Mouse (Mus musculus): ENCODE data around the gene Mga.

Mga gene

DNA sequence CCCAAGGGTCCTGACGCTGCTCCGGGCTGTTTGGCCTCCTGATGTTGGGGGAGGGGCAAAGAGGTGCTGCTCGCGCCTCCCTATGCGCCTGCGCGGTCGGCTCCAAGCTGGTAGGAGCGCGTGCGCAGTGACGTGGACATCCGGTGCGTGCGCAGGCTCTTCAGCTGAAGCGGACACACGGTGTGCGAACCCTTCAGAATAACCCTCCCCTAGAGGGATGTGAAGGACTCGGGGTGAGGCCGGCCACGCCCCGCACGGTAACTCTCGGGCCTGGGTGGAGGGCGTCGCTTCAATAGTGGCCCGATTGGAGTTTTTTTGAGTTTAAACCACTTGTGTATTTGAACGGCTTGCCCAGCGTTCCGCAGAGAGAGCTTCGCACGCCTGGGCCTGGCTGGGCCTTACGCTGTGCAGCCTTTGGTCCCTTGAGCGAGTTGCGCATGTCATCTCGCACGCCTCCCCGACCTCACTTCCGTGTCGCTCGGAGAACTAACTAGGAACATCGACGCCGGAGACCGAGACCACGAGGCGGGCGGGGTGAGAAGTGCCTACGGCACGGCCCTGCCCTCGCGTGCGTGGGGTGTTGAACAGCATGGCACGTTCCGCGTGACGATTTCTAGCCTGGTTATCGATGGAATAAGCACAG lies at the start of gene Mga:
Gene Mga, plus strand, starts transcription at position 139 of the 643 bp plus-strand sequence.
- DNase-seq (ENCODE audit: low spot score): peak; percentile 99

DNA sequence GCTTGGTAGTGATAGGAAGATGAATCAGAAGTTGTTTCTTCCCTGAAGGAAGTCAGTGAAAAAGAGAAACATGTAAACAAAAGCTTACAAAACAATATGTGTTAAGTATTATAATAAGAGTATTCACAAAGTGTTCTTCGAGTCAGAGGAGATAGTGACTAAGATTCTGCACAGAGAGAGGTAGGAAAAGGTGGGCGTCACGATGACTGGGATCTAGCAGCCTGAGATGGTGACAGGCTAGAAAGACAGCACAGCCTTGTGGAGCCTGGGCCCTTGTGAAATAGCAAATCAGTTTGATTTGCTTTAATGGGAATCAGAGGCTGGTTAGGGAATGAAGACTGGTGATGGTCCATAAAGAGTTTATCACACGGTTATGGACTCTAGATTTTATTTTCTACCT lies 43.2 kb upstream of the Mga start:
- no peak for DNase-seq (ENCODE audit: low spot score)

DNA sequence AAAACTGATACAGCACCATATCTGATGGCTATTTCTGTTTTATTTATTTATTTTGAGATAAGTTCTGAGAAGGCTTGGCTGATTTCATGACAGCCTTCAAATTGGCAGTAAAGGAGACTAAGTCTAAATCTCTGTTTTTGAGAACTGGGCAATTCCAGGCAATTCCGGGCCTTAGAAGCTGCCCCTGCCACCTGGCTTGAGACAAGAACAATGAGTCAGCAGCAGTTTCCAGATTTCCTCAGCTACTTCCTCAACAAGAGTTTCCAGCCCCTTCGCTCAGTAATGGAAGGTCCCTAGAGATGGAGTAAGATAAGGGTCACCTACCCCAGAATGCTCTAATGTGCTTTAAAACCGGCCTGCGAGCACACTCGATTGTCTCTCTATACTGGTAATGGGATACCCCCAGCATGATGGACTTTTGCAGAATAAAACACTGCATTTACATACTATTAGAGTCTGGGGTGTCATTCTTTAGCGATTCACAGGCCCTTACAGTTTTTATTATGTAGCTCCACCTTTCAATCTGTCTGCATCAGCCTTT lies 41.6 kb upstream of the Mga start:
- DNase-seq (ENCODE audit: low spot score): no peak

DNA sequence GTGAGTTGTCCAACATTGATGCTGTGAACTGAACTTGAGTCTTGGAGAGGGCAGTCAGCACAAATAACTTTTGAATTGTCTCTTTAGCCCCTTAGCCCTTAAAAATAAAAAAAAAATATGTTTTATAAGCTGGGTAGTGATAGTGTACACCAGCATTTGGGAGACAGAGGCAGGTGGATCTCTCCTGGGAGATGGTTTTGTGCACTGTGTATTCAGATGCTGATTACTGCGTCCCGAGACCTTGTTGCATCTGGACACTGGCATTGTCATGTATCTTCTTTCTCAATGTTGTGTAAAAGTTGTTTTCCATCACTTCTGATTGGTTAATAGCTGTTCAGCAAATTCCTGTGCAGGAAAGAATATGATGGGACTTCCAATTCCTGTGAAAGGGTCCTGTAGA lies 39.7 kb upstream of the Mga start:
- no peak for DNase-seq (ENCODE audit: low spot score)

DNA sequence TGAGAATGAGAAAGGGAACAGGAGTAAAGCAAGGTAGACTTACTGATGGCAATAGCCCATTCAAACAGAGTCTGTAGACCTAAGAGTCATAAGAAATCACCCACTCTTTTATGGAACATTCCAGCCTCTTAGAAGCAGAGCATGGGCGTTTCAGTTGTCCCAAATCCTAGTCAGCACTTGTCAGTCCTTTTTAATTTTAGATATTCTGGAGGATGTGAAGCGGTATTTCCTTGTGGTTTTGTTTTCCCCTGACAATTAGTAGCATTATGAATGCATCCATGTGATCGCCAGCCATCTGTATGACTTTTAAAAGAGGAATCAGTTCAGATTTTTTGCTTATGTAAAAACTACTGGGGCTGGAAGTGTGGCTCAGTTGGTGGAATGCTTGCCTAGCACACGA lies 32.5 kb upstream of the Mga start:
- DNase-seq (ENCODE audit: low spot score): no peak

DNA sequence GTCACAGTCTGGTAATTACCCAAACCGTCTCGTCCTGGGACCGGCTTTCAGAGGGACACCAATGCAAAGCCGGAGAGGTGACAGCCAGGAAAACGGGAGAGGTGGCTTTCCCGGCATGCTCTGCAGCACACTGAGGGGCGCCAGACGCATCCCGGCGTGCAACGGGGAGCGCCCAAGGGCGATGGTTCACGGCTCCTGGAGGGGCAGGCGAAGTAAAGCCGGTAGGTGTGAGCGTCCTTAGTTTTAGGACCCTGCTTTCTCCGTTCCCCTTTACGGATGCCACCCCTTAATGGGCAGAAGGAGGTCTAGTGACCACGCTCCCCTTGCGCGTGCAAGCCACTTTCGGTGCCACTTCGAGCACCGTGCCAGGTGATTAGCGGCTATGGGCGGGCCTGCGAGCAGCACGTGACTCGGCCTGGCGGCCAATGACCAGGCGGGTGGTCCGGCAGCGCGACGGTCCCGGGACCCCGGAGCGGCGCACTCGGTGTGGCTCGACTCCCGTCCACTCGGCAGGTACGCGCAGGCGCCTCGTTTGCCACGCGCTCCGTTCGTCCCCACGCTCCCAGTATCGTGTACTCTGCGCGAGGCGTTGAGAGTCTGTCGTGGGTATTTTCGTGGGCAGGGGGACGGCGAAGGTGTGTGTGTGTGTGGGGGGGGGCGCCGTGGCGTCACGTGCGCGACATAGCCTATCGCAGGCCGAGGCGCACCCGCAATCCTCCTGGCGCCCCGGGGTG lies 24.5 kb upstream of the Mga start:
- DNase-seq (ENCODE audit: low spot score): no peak

DNA sequence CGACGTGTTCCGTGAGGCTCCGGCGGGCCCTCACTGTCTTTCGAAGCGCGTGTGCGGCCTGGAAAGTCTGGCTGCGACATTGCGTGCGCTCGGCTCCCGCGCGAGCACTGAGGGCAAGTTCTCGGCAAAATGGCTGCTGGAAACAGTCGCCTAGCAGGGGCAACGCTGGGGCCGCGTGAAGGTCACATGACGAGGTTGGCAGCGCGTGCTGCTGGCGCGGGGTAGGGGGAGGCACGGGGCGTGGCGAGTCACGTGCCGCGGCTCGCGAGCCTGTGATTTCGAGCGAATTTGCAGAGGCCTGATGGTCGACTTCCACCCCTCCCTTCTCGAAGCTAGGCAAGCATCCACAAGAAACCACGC lies 23.9 kb upstream of the Mga start:
- DNase-seq (ENCODE audit: low spot score): no peak

DNA sequence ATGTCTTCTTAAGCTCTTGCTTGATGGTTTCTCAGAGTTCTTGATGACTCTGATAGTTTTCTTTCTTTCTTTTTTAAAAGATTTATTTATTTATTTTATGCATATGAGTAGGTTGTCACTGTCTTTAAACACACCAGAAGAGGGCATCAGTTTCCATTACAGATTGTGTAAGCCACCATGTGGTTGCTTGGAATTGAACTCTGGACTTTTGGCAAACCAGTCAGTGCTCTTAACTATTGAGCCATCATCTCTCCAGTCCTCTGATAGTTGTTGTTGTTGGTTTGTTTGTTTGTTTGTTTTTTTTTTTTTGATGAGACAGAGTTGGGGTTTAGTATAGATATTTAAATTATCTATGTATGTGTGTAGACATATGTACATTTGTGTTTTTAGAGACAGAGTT lies 21.0 kb upstream of the Mga start:
- DNase-seq (ENCODE audit: low spot score): no peak

DNA sequence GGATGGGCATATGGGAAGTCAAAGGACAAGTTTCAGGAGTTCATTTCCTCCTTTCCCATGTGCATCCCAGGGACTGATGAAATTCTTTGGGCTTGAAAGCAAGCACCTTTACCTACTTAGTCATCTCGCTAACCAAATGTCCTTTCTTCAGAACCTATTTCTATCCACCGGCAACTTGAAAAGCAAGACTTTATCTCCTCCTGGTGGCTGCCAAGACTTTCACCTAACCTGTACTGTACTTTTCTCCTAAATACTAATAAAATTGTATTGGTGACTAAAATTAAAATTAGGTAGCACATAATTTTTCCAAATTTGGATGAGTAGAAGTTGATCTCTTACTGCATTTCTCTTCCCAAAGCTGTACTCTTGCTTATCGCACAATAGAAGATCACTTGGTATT lies 9.8 kb upstream of the Mga start:
- DNase-seq (ENCODE audit: low spot score): no peak

DNA sequence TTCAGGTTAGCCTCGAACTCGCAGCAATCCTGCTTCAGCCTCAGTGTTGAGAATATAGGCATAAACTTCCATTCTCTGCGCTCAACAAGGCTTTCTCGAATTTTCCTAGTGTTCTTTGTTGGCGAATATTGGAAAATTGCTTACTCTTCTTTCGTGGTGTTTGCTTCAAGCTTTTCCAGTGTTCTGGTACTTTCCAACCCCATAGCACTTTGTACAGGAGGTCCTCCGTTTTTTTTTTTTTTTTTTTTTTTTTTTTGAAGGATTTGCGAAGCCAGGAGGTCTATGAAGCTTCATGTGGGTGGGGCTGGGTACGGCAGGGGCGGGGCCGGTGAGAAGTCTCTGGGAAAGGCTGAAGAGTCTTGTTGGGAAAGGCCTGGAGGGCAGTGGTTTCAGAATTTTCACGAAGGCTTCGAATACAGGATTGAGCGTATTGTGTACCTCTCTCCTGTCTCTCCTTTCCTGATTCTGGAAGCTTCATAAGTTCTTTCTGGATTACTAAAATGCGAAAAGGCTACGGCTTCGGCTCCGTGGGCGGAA lies 407 bp upstream of the Mga start:
- DNase-seq (ENCODE audit: low spot score): peak; percentile 17

DNA sequence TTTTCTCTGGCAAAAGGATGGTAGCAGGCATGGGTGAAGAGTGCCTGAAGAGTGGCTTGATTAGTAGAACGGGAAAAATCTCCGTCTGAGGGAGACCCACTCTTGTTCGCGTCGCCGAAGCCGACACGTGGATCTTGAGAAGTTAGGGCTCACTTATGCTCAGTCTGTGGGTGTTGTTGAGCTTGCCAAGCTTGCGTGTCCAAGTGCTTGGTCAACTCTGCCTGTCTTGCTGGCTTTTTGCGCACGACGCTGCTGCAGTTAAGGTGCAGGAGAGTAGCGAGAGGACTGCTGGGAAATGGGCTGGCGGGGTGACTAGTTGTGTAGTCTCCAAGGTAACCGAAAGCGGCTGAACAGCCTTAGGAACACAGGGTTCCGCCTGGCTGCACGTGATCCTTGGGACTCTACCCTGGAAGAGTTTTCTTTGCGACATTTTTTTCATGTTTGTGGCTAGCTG lies 1.1 kb downstream of the Mga start:
- DNase-seq (ENCODE audit: low spot score): peak; percentile 80

DNA sequence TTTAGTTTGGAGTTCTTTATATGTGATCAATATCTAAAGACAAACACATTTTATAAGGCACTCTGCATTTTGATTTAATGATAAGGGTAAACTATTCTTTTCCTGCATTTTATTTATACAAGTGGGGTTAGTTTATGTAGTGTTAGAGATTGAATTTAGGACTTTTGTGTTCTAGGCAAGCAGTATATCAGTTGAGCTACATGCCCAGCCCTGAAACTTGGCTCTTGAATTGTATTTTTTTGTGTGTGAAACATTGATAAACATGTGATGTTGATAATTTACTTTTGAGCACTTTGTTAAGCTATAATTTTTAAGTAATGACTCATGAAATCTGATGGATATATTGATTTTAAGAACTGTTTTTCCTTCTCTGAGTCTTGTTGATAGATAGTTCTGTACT lies 19.0 kb downstream of the Mga start:
- no peak for DNase-seq (ENCODE audit: low spot score)

DNA sequence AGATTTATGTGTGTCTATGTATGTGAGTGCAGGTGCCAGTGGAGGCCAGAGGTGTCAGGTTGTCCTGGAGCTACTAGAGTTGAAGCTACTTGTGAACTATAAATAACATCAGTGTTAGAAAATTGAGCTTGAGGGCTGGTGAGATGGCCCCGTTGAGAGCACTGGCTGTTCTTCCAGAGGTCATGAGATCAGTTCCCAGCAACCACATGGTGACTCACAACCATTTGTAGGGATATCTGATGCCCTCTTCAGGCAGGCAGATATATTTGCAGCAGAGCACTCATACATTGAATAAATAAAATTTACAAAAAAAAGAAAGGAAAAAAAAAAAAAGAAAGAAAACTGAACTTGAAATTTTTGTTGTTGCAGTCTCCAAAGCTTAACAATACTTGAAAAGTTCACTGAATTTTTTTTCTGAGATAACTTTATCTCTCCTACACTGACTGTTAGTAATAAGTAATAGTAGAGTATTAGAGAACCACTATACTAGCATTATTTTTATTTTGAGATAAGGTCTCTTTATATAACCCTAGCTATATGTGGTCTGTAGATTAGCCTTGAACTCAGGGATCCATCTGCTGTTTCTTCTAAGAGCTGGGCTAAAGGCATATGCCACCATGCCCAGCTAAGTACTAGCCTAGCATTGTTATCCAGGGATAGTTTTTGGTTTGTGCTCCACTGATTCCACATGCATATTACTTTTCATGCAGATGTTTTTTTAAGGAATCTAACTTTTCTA lies 20.8 kb downstream of the Mga start:
- DNase-seq (ENCODE audit: low spot score): no peak

DNA sequence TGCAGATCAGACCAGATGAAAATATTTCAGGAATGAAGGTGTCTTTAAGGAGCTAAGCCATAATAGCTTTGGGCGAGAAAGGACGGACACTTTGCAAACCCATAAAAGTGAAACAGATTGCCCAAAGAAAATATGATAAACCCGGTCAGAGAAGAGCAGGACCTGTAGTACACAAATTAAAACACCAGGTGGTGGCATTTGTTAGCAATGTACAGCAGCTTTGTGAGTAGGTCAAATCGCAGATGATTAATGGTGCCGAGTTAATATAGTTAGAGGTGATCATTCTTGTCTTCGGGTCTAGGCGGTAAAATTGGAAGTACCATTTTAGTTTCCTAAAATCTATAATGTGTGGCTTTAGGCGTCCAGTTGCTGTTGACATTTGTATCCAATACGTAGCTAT lies 73.5 kb downstream of the Mga start:
- peak; percentile 86 for DNase-seq (ENCODE audit: low spot score)

DNA sequence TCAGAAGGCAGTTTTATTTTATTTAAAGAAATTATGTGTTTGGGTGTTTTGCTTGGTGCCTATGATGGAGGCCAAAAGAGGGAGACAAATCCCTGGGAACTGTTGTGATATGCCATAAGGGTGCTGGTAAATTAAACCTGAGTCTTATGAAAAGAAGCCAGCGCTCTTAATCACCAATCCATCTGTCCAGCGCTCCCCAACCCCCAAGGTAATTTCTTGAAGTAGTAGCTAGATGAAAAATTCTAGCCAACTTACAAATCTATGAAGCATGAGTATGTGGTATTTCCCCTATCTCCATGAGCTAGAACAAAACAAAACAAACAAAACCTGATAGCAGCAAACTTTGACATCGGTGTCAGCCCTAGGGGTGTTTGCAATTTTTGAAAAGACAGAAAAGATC lies 74.3 kb downstream of the Mga start:
- DNase-seq (ENCODE audit: low spot score): peak; percentile 26

DNA sequence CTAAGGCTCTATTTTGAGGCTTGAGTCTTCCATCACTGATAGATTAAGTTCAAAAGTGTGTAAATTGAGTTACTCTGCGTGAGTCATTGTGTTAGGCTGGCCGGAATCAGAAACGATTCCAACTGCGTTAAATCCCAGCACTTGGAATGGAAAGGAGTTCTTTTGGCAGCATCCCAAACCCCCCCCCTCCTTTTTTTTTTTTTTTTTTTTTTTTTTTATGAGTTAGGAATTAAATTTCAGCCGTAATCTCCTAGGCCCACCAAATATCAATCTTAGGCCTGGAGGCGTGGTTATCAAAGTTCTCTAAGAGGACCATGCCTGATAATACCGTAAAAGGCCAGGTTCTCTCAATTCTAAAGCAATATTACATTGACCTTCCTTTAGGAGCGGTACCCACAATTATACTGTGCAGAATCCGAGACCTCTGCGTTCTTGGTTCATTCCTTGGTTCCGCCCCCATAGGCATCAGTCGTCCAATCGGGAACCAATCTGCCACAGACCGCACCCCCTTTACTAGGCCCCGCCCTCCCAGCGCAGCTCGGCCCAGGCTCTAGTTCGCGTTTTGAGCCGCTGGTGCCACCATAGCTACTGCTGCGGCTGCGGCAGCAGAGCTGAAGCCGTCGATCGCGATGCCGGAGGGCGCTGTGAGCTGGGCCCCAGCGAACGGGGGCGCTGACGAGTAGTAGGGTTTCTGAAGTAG lies 75.0 kb downstream of the Mga start:
- peak; percentile 99 for DNase-seq (ENCODE audit: low spot score)

DNA sequence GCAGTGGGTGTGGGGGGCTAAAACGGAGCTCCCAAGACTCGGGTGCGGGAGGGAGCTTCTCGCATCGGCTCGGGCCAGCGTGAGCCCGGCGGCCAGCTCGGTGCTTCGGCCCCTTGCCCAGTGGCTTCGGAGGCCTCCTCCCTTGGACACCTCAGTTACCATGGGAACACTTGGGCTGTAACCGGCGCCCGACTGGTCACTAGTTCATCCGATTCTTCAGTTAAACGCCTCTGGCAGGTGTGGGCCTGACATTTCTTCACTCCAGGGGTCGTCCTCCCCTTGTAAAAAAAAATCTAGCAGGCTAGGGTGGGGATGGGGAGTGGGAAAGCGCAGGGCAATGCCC lies 75.5 kb downstream of the Mga start, which contains the start of gene Mapkbp1:
Gene Mapkbp1, plus strand, starts transcription at position 163 of the 343 bp plus-strand sequence.
- no peak for DNase-seq (ENCODE audit: low spot score)

DNA sequence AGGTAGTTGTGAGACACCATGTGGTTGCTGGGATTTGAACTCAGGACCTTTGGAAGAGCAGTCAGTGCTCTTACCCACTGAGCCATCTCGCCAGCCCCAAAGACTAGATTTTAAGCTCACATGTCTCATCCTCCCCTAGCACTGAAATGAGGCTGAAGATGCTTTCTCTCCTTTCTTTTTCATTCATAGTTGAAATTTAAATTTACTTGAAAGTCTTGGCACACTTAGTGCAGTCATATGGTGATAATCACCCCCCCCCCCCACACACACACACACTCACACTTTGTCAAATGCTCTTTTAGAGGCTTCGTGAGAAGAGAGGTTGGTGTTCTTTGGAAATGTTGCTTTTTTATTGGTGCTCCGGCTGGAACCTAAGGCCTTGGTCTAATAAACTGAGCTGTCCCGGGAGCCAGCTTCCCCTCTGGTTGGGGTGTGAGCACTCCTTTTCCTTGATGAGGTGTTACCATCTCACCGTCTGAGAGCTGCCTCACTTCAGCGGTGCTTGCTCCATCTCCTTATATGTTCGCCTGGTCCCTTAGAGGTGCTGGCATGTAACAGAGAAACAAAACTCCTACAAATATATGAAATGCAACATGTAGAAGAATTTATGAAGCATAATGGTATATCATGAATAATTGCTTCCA lies 83.4 kb downstream of the Mga start:
- no peak for DNase-seq (ENCODE audit: low spot score)

DNA sequence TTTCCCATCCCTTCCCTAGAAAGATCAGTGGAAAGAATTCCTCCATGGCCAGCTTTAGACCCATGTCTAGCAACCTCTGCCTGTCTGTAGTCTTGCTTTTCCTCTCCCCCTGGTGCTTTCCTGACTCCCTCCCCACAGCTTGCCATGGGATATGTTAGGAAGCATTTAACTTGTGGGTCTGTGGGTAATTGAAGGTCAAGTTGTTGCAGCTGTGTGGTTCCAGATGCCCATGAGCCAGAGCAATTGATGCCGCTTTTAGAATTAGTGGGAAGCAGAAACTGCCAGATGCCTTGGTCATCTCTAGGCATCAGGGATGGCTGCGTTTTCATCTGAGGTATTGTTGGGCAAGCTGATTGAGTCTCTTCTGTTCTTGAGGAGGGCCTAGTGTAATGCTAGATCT lies 84.6 kb downstream of the Mga start:
- DNase-seq (ENCODE audit: low spot score): no peak

DNA sequence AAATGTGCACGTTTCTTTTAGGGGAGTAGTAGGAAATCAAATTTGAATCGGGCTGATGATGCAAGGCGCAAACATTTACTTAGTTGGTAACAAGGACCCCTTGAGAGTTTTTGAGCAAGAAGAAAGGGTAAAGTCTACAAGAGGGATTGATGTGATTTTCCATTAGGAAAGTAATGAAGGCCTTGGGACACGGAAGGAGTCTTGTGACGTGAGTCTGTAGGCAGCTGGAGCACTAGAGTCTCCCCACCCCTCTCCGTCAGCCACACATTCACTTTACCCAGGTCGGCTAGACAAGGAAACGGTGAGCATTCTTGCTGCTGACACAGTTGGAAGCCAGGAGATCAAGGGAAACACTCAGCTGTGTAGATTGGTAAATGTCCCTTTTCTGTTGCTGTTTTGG lies 88.8 kb downstream of the Mga start:
- no peak for DNase-seq (ENCODE audit: low spot score)

DNA sequence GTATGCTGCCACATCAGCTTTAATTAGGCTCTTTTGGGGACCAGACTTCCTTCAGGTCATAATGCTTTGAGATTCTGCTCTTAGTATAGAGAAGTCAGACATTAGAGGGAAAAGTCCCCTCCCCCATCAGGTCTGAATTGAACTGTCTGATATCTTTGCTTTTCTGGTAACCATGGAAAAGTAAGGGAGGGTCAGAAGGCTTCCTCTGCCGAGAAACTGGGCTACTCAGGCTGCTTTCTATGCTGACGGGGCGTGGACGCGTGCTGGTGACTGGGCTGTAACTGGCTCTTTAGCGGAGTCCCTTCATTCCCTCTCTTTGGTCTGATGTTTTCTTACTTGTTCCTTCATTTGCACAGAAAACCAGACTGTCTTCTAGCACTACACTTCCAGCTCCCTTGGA lies 89.3 kb downstream of the Mga start:
- DNase-seq (ENCODE audit: low spot score): no peak

DNA sequence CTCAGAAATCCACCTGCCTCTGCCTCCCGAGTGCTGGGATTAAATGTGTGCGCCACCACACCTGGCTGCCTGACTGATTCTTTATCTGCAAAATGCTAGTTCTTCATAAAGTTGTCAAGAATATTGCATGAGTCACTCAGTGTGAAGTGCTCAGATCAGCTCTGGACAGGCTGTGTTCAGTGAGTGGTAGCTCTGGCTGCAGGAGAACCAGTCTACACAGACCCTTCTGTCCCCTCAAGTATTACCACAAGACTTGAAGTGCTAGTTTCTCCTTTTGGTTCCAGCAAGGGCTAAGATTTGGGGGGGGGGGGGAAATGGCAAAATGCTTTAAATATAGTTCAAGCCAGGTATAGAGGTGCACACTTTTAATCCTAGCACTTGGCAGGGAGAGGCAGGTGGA lies 90.4 kb downstream of the Mga start:
- DNase-seq (ENCODE audit: low spot score): no peak
